Mouse (Mus musculus) neural tube, embryonic 11.5 days (tissue): ENCODE results near the gene Nfatc3. TPM values are rescaled to one million over a fixed set of nuclear protein-coding genes. Genes with fewer than 3 reads are reported as not detected.

ENCODE experiments used
- ATAC-seq: fragments of 200-750 bp; cut with Nextera tagmentation; 2 replicates; pipeline ENCODE4 v1.8.0; 2017; ENCODE audit warnings: moderate number of reproducible peaks, mild to moderate bottlenecking, moderate TSS enrichment, moderate library complexity; ENCODE audit not compliant: insufficient read depth, low FRiP score, low TSS enrichment
- DNase-seq: peaks from one replicate; pipeline ENCODE4 v3.0.0-alpha.2; 2015; ENCODE audit warnings: low spot score
- H3K27ac ChIP-seq: fragments of 300-500 bp; sonication (generic); 2 replicates; pipeline ENCODE4 v1.5.1; 2014; ENCODE audit warnings: low read depth, mild to moderate bottlenecking, low read length
- H3K27me3 ChIP-seq: fragments of 300-500 bp; sonication (generic); 2 replicates; pipeline ENCODE4 v1.6.1; 2014; ENCODE audit warnings: mild to moderate bottlenecking, low read length, mixed read lengths; ENCODE audit not compliant: control insufficient read depth, insufficient read depth
- H3K36me3 ChIP-seq: fragments of 300-500 bp; sonication (generic); 2 replicates; pipeline ENCODE4 v1.6.1; 2014; ENCODE audit warnings: mild to moderate bottlenecking, low read length, moderate library complexity, mixed read lengths; ENCODE audit not compliant: control insufficient read depth, insufficient read depth
- H3K4me1 ChIP-seq: fragments of 300-500 bp; sonication (generic); 2 replicates; pipeline ENCODE4 v1.6.1; 2014; ENCODE audit warnings: low read length, mixed read lengths; ENCODE audit not compliant: control insufficient read depth, insufficient read depth
- H3K4me2 ChIP-seq: fragments of 300-500 bp; sonication (generic); 2 replicates; pipeline ENCODE4 v1.6.1; 2014; ENCODE audit warnings: low read depth, mild to moderate bottlenecking, moderate library complexity
- H3K4me3 ChIP-seq: fragments of 300-500 bp; sonication (generic); 2 replicates; pipeline ENCODE4 v1.5.1; 2014; ENCODE audit warnings: low read depth, low read length
- H3K9ac ChIP-seq: fragments of 300-500 bp; sonication (generic); 2 replicates; pipeline ENCODE4 v1.6.1; 2014; ENCODE audit warnings: mild to moderate bottlenecking, low read length
- H3K9me3 ChIP-seq: fragments of 300-500 bp; sonication (generic); 2 replicates; pipeline ENCODE4 v1.6.1; 2016; ENCODE audit warnings: low read length; ENCODE audit not compliant: control insufficient read depth
- WGBS: fragments of 180-500 bp; shearing (Covaris S2); extraction: QIAGEN DNeasy Blood & Tissue Kit; methylation state at CpG from one replicate; pipeline ENCODE4 v1.1.7; 2014; 5-methylcytosine and 5-hydroxymethylcytosine counted together
- polyA plus RNA-seq: library from polyadenylated mRNA; unstranded; fragments of >200 nt; fragmentation: Nextera tagmentation; extraction: Ambion mirVana; gene quantifications from 2 replicates; pipeline ENCODE4 v1.2.1, GENCODE M21; 2014

The Nfatc3 gene
- polyA plus RNA-seq, 1 experiment from 2014 or later, result 3.4 TPM

GRCm38 (mm10) chr8:106126055-106126454 is 67.4 kb downstream of the Nfatc3 start:
- no peak overlapping the region for H3K4me3 ChIP-seq
- no peak overlapping the region for H3K4me2 ChIP-seq
- no peak for DNase-seq
- 94% methylated on average over 1 of the region's 1 CpGs for WGBS
- H3K36me3 ChIP-seq, result 0 out of 2 replicates have a peak, but pooled peaks cover 4% of the 10 kb centered on the region
- H3K27ac ChIP-seq, result no peak overlapping the region
- ATAC-seq, result no peak
- no peaks in the 10 kb centered on the region for H3K4me1 ChIP-seq
- no peak overlapping the region for H3K9ac ChIP-seq
- H3K27me3 ChIP-seq, result no peaks in the 10 kb centered on the region
- H3K9me3 ChIP-seq, result no peaks in the 10 kb centered on the region

GRCm38 (mm10) chr8:106127054-106127453 is 68.4 kb downstream of the Nfatc3 start:
- Histone ChIP-seq H3K36me3 (peaks cover 4% of the 10 kb centered on the region; the same call in 1 of the 2 replicates), H3K27ac (no peak overlapping the region), H3K4me1 (no peaks in the 10 kb centered on the region), H3K9ac (no peak overlapping the region), H3K27me3 (no peaks in the 10 kb centered on the region), H3K9me3 (no peaks in the 10 kb centered on the region), H3K4me2 (no peak overlapping the region), H3K4me3 (no peak overlapping the region)
- WGBS, result 83% methylated on average over 3 of the region's 3 CpGs
- ATAC-seq (no peak), DNase-seq (no peak)

GRCm38 (mm10) chr8:106127882-106128410 is 69.3 kb downstream of the Nfatc3 start:
- H3K4me2 ChIP-seq, result no peak overlapping the region
- no peak overlapping the region for H3K27ac ChIP-seq
- no peak overlapping the region for H3K4me3 ChIP-seq
- no peaks in the 10 kb centered on the region for H3K4me1 ChIP-seq
- no peak for ATAC-seq
- no peak overlapping the region for H3K9ac ChIP-seq
- 94% methylated on average over 10 of the region's 10 CpGs for WGBS
- no peaks in the 10 kb centered on the region for H3K9me3 ChIP-seq
- DNase-seq, result no peak
- H3K27me3 ChIP-seq, result no peaks in the 10 kb centered on the region
- H3K36me3 ChIP-seq, result peaks cover 4% of the 10 kb centered on the region; the same call in 1 of the 2 replicates

- H3K27ac ChIP-seq, result no peak overlapping the region
- H3K4me2 ChIP-seq, result no peak overlapping the region
- no peak for ATAC-seq
- H3K36me3 ChIP-seq, result peaks cover 4% of the 10 kb centered on the region; the same call in 1 of the 2 replicates
- no peak for DNase-seq
- H3K9ac ChIP-seq, result no peak overlapping the region
- no peaks in the 10 kb centered on the region for H3K9me3 ChIP-seq
- no peaks in the 10 kb centered on the region for H3K4me1 ChIP-seq
- no peak overlapping the region for H3K4me3 ChIP-seq
- peaks cover 10% of the 10 kb centered on the region for H3K27me3 ChIP-seq
Measured at GRCm38 (mm10) chr8:106129232-106129930, 70.7 kb downstream of the Nfatc3 start.

GRCm38 (mm10) chr8:106129997-106130396 is 71.4 kb downstream of the Nfatc3 start:
- no peaks in the 10 kb centered on the region for H3K4me1 ChIP-seq
- H3K36me3 ChIP-seq, result peaks cover 4% of the 10 kb centered on the region; the same call in 1 of the 2 replicates
- H3K9me3 ChIP-seq, result no peaks in the 10 kb centered on the region
- H3K9ac ChIP-seq, result no peak overlapping the region
- DNase-seq, result no peak
- WGBS, result 87% methylated on average over 2 of the region's 2 CpGs
- no peak for ATAC-seq
- H3K4me3 ChIP-seq, result no peak overlapping the region
- no peak overlapping the region for H3K4me2 ChIP-seq
- H3K27me3 ChIP-seq, result peaks cover 17% of the 10 kb centered on the region
- no peak overlapping the region for H3K27ac ChIP-seq

- H3K9me3 ChIP-seq, result no peaks in the 10 kb centered on the region
- no peak overlapping the region for H3K4me3 ChIP-seq
- peaks cover 4% of the 10 kb centered on the region; the same call in 1 of the 2 replicates for H3K36me3 ChIP-seq
- H3K4me2 ChIP-seq, result no peak overlapping the region
- H3K27me3 ChIP-seq, result peaks cover 22% of the 10 kb centered on the region
- H3K27ac ChIP-seq, result no peak overlapping the region
- no peaks in the 10 kb centered on the region for H3K4me1 ChIP-seq
- 86% methylated on average over 2 of the region's 2 CpGs for WGBS
- ATAC-seq (no peak), DNase-seq (no peak)
- no peak overlapping the region for H3K9ac ChIP-seq
Measured at GRCm38 (mm10) chr8:106130505-106130904, 71.9 kb downstream of the Nfatc3 start.

GRCm38 (mm10) chr8:106131021-106131420 is 72.4 kb downstream of the Nfatc3 start:
- Histone ChIP-seq H3K27ac (no peak overlapping the region), H3K4me1 (no peaks in the 10 kb centered on the region), H3K9ac (no peak overlapping the region), H3K4me3 (no peak overlapping the region), H3K27me3 (peaks cover 27% of the 10 kb centered on the region), H3K9me3 (no peaks in the 10 kb centered on the region), H3K36me3 (peaks cover 4% of the 10 kb centered on the region; the same call in 1 of the 2 replicates), H3K4me2 (no peak overlapping the region)
- DNase-seq (no peak), ATAC-seq (no peak)
- WGBS, result 88% methylated on average over 4 of the region's 4 CpGs

GRCm38 (mm10) chr8:106131488-106132222 is 73.0 kb downstream of the Nfatc3 start:
- peaks cover 4% of the 10 kb centered on the region; the same call in 1 of the 2 replicates for H3K36me3 ChIP-seq
- H3K9ac ChIP-seq, result no peak overlapping the region
- no peak for ATAC-seq

More at GRCm38 (mm10) chr8:106131488-106132222, 73.0 kb downstream of the Nfatc3 start:
- no peak overlapping the region for H3K27ac ChIP-seq
- 94% methylated on average over 7 of the region's 7 CpGs for WGBS
- no peak overlapping the region for H3K4me2 ChIP-seq
- no peaks in the 10 kb centered on the region for H3K9me3 ChIP-seq
- DNase-seq, result no peak
- H3K4me3 ChIP-seq, result no peak overlapping the region
- H3K27me3 ChIP-seq, result peaks cover 33% of the 10 kb centered on the region
- peaks cover 2% of the 10 kb centered on the region for H3K4me1 ChIP-seq
